Mouse (Mus musculus) kidney, postnatal 0 days (tissue): ENCODE results near the gene Cntn1. TPM values are rescaled to one million over a fixed set of nuclear protein-coding genes. Genes with fewer than 3 reads are reported as not detected.

Experiments used
- ATAC-seq: fragments of 200-750 bp; cut with Nextera tagmentation; replicated peaks from 2 replicates; pipeline ENCODE4 v1.8.0; 2017; ENCODE audit warnings: low read depth, moderate number of reproducible peaks, moderate TSS enrichment, moderate library complexity; ENCODE audit not compliant: low FRiP score
- DNase-seq: peaks from one replicate; pipeline ENCODE4 v3.0.0-alpha.2; 2016; ENCODE audit warnings: low spot score
- H3K27ac ChIP-seq: fragments of 300-500 bp; sonication (generic); 2 replicates; pipeline ENCODE4 v1.5.1; 2014; ENCODE audit warnings: mild to moderate bottlenecking
- H3K27me3 ChIP-seq: fragments of 300-500 bp; sonication (generic); 2 replicates; pipeline ENCODE4 v1.6.1; 2014; ENCODE audit warnings: low read length, mixed read lengths; ENCODE audit not compliant: insufficient read depth
- H3K36me3 ChIP-seq: fragments of 300-500 bp; sonication (generic); 2 replicates; pipeline ENCODE4 v1.6.1; 2014; ENCODE audit warnings: low read length, mixed read lengths; ENCODE audit not compliant: insufficient read depth
- H3K4me1 ChIP-seq: fragments of 300-500 bp; sonication (generic); replicated peaks from 2 replicates; pipeline ENCODE4 v1.6.1; 2014; ENCODE audit warnings: antibody characterized with exemption, low read length, mixed read lengths; ENCODE audit not compliant: insufficient read depth
- H3K4me2 ChIP-seq: fragments of 300-500 bp; sonication (generic); 2 replicates; pipeline ENCODE4 v1.6.1; 2014; ENCODE audit warnings: mild to moderate bottlenecking, low read length, moderate library complexity, mixed read lengths
- H3K4me3 ChIP-seq: fragments of 300-500 bp; sonication (generic); replicated peaks from 2 replicates; pipeline ENCODE4 v1.5.1; 2014; ENCODE audit warnings: low read depth, low read length
- H3K9ac ChIP-seq: fragments of 300-500 bp; sonication (generic); 2 replicates; pipeline ENCODE4 v1.6.1; 2014; ENCODE audit warnings: low read depth, low read length
- H3K9me3 ChIP-seq: fragments of 300-500 bp; sonication (generic); replicated peaks from 2 replicates; pipeline ENCODE4 v1.6.1; 2016; ENCODE audit warnings: low read length, inconsistent platforms, mixed read lengths
- CTCF ChIP-seq: IDR thresholded peaks from 2 replicates; pipeline ENCODE4 v1.5.1; 2016; ENCODE audit warnings: antibody characterized with exemption, low read depth, mild to moderate bottlenecking, moderate library complexity
- WGBS: fragments of 180-500 bp; shearing (Covaris S2); extraction: QIAGEN DNeasy Blood & Tissue Kit; methylation state at CpG from one replicate; pipeline ENCODE4 v1.1.7; 2014; 5-methylcytosine and 5-hydroxymethylcytosine counted together
- polyA plus RNA-seq: library from polyadenylated mRNA; unstranded; fragments of >200 nt; fragmentation: Nextera tagmentation; extraction: Ambion mirVana; gene quantifications from 2 replicates; pipeline ENCODE4 v1.2.1, GENCODE M21; 2015

Cntn1 gene
- 1.3 and 1.6 TPM in 2 replicates for polyA plus RNA-seq

DNA sequence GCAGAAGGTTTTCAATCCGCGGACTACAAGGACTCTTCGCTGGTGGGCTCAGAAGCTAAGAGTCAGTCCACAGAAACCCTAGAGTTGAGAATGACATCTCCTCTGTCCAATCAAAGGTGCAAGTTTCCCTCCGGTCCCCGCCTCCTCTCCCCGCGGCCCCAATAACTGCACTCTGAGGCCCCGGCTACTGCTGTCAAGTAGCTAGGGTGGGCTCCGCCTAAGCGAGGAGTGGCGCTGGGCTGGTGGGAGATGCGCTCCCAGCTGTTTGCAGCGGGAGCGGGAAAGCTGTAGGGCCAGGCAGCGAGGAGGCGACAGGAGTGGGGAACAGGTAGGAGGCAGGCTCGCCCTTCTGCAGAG lies at the start of gene Cntn1:
Cntn1 (plus strand) TSS at position 170 of the 357 bp plus-strand sequence.
- Histone ChIP-seq H3K4me1 (no peaks in the 10 kb centered on the region; the same call in 1 of the 2 replicates), H3K4me3 (peak within 1 kb of the TSS; percentile 32), H3K9ac (no peak within 1 kb of the TSS), H3K27me3 (no peaks in the 10 kb centered on the region), H3K27ac (no peak within 1 kb of the TSS), H3K36me3 (no peaks in the 10 kb centered on the region), H3K9me3 (no peaks in the 10 kb centered on the region), H3K4me2 (peak within 1 kb of the TSS; percentile 82)
- 0 out of 2 replicates have a peak, but pooled peaks have one; percentile 8 for TF ChIP-seq CTCF
- 0% methylated on average over 17 of the region's 17 CpGs for WGBS
- peak; percentile 84 for DNase-seq
- ATAC-seq, result peak; percentile 91

- H3K36me3 ChIP-seq, result no peaks in the 10 kb centered on the region
- no peak overlapping the region for H3K4me2 ChIP-seq
- no peaks in the 10 kb centered on the region for H3K9me3 ChIP-seq
- no peaks in the 10 kb centered on the region for H3K4me1 ChIP-seq
- 69% methylated on average over 3 of the region's 3 CpGs for WGBS
- H3K4me3 ChIP-seq, result no peak overlapping the region
- no peak for DNase-seq
- no peak for TF ChIP-seq CTCF
- ATAC-seq, result no peak
- no peak overlapping the region for H3K27ac ChIP-seq
- no peaks in the 10 kb centered on the region for H3K27me3 ChIP-seq
- H3K9ac ChIP-seq, result no peak overlapping the region
Observed at GRCm38 (mm10) chr15:92001431-92001830, 49.5 kb upstream of the Cntn1 start.

DNA sequence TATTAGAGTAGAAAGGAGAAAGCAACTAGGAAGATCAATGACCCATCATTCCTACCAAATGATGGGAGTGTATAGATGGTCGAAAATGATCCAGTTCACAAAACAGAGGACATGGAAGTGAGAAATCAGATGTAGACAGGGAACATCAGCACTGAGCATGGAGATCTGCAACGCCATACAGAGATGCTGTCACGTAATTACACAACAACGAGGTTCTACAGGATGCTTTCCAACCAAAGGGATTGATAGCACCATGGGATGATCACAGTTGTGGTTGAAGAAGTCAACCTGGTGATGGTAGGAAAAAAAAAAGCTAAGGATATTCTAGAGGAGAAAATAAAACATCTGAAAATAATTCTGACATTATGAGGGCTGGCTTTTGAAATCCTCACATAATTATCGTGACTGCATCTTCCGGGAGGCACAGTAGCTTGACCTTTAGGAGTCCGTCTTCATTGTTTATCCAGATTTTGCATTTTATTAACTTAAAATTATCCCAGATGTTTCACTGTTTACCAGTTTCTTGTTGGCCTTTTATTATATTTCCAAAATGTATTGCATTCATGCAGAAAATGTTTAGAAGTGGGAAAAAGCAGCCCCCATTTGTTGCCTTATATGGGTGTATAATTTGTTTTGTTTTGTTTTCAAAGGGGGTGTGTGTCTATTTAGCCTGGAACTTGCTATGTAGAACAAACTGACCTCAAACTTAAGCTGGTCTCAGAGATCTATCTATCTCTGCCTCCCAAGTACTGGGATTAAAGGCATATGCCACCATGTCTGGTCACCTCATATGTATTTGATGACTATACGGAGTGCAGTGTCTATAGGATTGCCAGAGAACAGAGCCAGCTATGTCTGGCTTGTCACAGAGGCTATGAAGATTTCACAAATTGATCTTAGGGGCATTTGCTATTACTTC lies 38.5 kb upstream of the Cntn1 start:
- Histone ChIP-seq H3K27ac (no peak overlapping the region), H3K27me3 (no peaks in the 10 kb centered on the region), H3K4me1 (no peaks in the 10 kb centered on the region), H3K4me2 (no peak overlapping the region), H3K9me3 (no peaks in the 10 kb centered on the region), H3K36me3 (no peaks in the 10 kb centered on the region), H3K4me3 (no peak overlapping the region), H3K9ac (no peak overlapping the region)
- TF ChIP-seq CTCF, result no peak
- DNase-seq (no peak), ATAC-seq (no peak)
- 87% methylated on average over 8 of the region's 8 CpGs for WGBS

DNA sequence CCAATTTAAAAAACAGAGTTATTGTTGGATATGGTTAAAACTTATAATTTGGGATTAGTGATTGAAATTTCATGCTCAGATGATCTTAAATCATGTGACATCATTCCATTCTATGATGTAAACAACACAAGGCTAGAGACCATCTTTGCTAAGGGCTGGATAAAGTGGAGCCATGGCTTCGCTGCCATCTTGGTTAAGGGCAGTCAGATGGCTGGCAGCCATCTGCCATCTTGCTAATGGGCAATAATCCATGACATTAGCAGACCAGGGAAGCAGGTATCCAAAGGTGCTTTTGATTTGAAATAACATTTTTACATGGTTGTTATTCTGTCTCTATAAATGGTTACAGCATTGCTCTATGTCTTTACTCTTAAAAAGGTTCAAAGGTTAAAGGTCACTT lies 16.9 kb upstream of the Cntn1 start:
- no peaks in the 10 kb centered on the region for H3K27me3 ChIP-seq
- ATAC-seq (no peak), DNase-seq (no peak)
- no peak overlapping the region for H3K27ac ChIP-seq
- no peak overlapping the region for H3K4me2 ChIP-seq
- no peaks in the 10 kb centered on the region for H3K9me3 ChIP-seq
- H3K4me1 ChIP-seq, result no peaks in the 10 kb centered on the region
- 81% methylated on average over 1 of the region's 1 CpGs for WGBS
- no peak overlapping the region for H3K9ac ChIP-seq
- no peak overlapping the region for H3K4me3 ChIP-seq
- no peak for TF ChIP-seq CTCF
- H3K36me3 ChIP-seq, result no peaks in the 10 kb centered on the region

- no peaks in the 10 kb centered on the region for H3K36me3 ChIP-seq
- no peaks in the 10 kb centered on the region for H3K27me3 ChIP-seq
- TF ChIP-seq CTCF, result no peak
- H3K4me2 ChIP-seq, result no peak overlapping the region
- no peaks in the 10 kb centered on the region for H3K4me1 ChIP-seq
- H3K9ac ChIP-seq, result no peak overlapping the region
- H3K9me3 ChIP-seq, result no peaks in the 10 kb centered on the region
- H3K27ac ChIP-seq, result no peak overlapping the region
- H3K4me3 ChIP-seq, result no peak overlapping the region
- no peak for DNase-seq
- no peak for ATAC-seq
- WGBS, result 74% methylated on average over 5 of the region's 5 CpGs
Observed at GRCm38 (mm10) chr15:92042538-92042937, 8.4 kb upstream of the Cntn1 start.

- 77% methylated on average over 8 of the region's 8 CpGs for WGBS
- no peak for DNase-seq
- no peak for ATAC-seq
- Histone ChIP-seq H3K4me2 (no peak overlapping the region), H3K9me3 (no peaks in the 10 kb centered on the region), H3K4me1 (no peaks in the 10 kb centered on the region; the same call in 1 of the 2 replicates), H3K27ac (no peak overlapping the region), H3K4me3 (no peak overlapping the region), H3K27me3 (no peaks in the 10 kb centered on the region), H3K36me3 (no peaks in the 10 kb centered on the region), H3K9ac (no peak overlapping the region)
- TF ChIP-seq CTCF, result no peak
Observed at GRCm38 (mm10) chr15:92046042-92046441, 4.9 kb upstream of the Cntn1 start.
